Mouse (Mus musculus): ENCODE results near the gene Vmn1r178. TPM values are rescaled to one million over a fixed set of nuclear protein-coding genes. Genes with fewer than 3 reads are reported as not detected.

Vmn1r178 gene
- polyA plus RNA-seq (2021; fragmentation: Nextera tagmentation): not detected in 2 replicates
- long read RNA-seq, experiment 1: 0 reads
- long read RNA-seq, experiment 2: 0 reads

DNA sequence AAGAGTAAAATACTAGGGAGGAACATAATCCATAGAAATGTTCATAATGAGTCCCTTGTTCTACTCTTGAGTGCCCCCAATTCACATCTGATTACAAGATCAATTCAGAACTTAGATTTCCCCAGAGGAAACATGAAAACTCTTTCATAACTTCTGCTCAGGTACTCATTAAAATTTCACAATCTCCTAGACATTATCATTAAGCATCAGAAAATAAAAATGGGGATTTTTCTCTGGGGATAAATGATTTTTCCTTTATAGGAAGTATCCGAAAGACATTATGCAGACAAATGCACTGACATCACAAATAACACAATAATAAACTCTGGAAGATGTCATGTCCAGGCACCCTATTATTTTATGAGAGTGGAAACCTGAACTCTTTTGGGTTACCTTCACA lies at the start of gene Vmn1r178:
Vmn1r178 (plus strand) TSS at position 301 of the 400 bp plus-strand sequence.

DNA sequence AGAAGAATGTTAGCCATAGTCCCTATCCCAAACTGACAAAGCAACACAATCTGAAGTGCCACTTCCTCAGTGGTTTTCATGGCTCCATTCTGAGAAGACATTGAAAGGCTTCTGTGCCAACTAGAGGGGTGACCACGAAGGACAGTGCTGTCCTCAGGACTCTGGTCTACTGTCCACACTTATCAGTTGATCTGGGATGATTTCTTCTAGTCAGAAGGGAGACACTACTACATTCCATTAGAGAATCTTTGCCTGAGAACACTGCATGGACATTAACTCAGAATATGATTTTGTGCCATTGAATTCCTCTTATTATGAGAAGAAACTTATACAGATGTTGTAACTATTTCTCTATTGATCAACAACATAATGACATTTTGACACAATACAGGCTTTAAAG lies 25.5 kb upstream of the Vmn1r178 start, which contains the start of gene Vmn1r177:
Vmn1r177 (minus strand) TSS at position 101 of the 400 bp plus-strand sequence.

DNA sequence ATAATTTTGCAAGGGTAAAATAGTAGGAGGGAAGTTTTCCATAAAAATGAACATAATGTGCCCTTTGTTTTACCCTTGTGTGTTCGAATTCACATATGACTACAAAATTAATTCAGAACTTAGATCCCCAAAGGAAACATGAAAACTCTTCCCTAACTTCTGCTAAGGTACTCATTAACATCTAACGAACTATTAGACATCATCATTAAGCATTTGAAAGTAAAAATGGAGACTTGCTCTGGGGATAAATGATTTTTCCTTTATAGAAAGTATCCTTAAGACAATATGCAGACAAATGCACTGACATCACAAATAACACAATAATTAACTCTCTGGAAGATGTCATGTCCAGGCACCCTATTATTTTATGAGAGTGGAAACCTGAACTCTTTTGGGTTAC lies 34.9 kb downstream of the Vmn1r178 start, which contains the start of gene Vmn1r179:
Vmn1r179 (plus strand) TSS at position 301 of the 400 bp plus-strand sequence.

Other genes with a start within 250 kb of the Vmn1r178 start
- not detected in 2 replicates for gene Vmn1r172, start 233.7 kb upstream of the Vmn1r178 start, polyA plus RNA-seq (2021; fragmentation: Nextera tagmentation)
- gene Vmn1r173, start 191.3 kb upstream of the Vmn1r178 start, polyA plus RNA-seq (2021; fragmentation: Nextera tagmentation): not detected in 2 replicates
- not detected in 2 replicates for gene Vmn1r174, start 139.7 kb upstream of the Vmn1r178 start, polyA plus RNA-seq (2021; fragmentation: Nextera tagmentation)
- gene Vmn1r175, start 81.4 kb upstream of the Vmn1r178 start, polyA plus RNA-seq (2021; fragmentation: Nextera tagmentation): not detected in 2 replicates
- gene Vmn1r176, start 54.6 kb upstream of the Vmn1r178 start, polyA plus RNA-seq (2021; fragmentation: Nextera tagmentation): not detected in 2 replicates
- gene Vmn1r177, start 25.6 kb upstream of the Vmn1r178 start, polyA plus RNA-seq (2021; fragmentation: Nextera tagmentation): not detected in 2 replicates
- 0.03 TPM in 1 of 2 replicates, not detected in the other for gene Vmn1r179, start 35.0 kb downstream of the Vmn1r178 start, polyA plus RNA-seq (2021; fragmentation: Nextera tagmentation)
- gene Vmn1r180, start 58.6 kb downstream of the Vmn1r178 start, polyA plus RNA-seq (2021; fragmentation: Nextera tagmentation): not detected in 2 replicates
- not detected in 2 replicates for gene Vmn1r181, start 82.6 kb downstream of the Vmn1r178 start, polyA plus RNA-seq (2021; fragmentation: Nextera tagmentation)
- gene V1rd19, start 109.7 kb downstream of the Vmn1r178 start, polyA plus RNA-seq (2021; fragmentation: Nextera tagmentation): not detected in 2 replicates
- not detected in 2 replicates for gene Vmn1r183, start 161.2 kb downstream of the Vmn1r178 start, polyA plus RNA-seq (2021; fragmentation: Nextera tagmentation)
- gene Zfp180, start 189.9 kb downstream of the Vmn1r178 start, polyA plus RNA-seq (2021; fragmentation: Nextera tagmentation): 24.4 and 27.1 TPM in 2 replicates
- gene Zfp112, start 220.3 kb downstream of the Vmn1r178 start, polyA plus RNA-seq (2021; fragmentation: Nextera tagmentation): 2.7 and 3.6 TPM in 2 replicates
- gene Zfp235, start 242.2 kb downstream of the Vmn1r178 start, polyA plus RNA-seq (2021; fragmentation: Nextera tagmentation): 12.2 and 13.5 TPM in 2 replicates